Mouse (Mus musculus) kidney, postnatal 10 days (tissue): ENCODE measurements around the gene Ncor2.
A peak's percentile ranks its signal among the peaks of the same experiment; 100 is the strongest.

Experiments
- DNase-seq: peaks from one replicate; pipeline ENCODE4 v3.0.0; 2021; ENCODE audit warnings: mixed read lengths

Ncor2 gene

GRCm38 (mm10) chr5:125168101-125168500 is 10.9 kb downstream of the Ncor2 start:
- no peak for DNase-seq

GRCm38 (mm10) chr5:125167524-125167923 is 11.5 kb downstream of the Ncor2 start:
- no peak for DNase-seq

DNA sequence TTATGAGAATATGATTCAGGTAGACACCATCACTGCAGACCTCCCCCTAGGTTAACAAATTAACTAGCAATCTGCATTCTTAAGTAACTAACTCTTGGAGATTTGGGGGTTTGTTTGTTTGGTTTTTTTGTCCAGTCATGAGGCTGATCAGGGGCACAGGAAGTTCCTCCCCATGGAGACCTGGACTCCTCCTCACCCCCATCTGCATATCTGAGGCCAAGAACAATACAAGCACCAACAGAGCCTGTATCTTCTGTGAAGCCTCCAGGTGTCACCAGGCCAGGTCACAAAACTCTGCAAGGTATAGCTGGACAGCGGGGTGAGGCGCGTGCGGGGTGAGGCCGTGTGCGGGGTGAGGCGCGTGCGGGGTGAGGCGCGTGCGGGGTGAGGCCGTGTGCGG is 13.0 kb downstream of the Ncor2 start:
- DNase-seq: no peak

DNA sequence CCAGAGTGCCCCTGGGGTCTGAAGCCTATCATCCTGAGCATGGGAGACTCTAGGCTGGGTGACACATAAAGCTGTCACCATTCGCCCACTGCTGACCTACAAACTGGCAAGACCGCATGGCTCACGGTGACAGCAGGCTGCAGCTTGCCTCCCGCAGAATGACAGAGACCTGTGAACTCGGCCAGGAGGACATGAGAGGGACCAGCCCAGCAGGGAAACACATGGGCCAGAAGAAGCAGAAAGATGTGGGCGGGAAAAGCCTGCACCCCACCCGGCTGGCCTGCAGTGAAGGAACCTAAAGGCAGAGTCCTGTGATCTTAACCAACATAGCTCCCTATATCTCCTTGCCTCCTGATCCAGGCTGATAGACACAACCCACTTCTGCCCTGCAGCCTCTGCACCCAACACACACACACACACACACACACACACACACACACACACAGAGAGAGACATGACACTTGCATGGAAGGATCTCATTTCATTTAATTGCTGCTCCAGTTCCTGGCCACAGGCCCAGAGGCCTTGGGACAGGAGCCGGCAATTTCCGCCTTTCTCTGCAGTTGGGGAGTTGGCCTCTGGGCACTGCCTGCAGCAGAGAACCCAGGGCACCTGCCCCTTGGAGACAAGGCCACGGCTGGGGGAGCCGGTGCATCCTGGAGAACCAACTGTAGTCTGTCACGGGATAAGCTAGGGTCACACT is 14.4 kb downstream of the Ncor2 start:
- peak; percentile 92 for DNase-seq

DNA sequence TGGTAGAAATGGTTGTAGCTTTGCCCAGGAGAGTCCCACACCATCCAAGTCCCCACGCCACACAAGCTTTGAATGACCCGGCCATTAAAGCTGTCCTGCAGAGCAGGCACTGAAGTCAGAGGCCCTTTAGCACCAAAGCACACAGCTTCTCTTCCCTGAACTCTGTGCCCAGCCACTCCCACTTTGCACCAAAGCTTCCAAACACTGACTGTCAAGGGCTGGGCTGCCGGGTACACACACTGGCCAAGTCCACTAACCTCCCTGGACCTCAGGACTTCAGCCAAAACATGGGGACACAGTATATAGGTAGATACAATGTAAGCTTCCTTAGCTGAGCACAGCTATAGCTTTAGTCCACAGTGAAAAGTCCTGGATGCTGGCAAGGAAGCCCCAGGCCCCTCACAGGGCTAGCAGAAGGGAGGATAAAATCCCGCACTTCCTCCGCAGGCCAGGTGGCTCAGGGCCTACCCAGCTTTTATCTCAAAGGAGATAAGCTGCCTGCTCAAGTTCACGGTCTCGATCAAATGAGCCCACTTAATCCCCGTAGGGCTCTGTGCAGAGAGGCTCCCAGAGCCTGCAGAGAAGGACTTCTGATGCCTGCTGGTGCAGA is 15.5 kb downstream of the Ncor2 start:
- no peak for DNase-seq

DNA sequence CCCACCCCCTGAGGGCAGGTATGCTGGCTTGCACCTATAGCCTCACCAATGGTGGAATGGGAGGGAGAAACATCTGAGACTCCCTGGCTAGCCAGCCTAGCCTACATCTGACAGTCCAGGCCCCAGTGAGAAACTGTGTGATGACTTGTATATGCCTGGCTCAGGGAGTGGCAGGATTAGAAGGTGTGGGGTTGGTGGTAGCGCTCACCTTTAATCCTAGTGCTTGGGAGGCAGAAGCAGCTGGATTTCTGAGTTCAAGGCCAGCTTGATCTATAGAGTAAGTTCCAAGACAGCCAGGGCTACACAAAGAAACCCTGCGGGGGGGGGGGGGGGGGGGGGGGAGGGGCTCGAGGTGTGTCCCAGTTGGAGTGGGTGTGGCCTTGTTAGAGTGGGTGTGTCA is 16.6 kb downstream of the Ncor2 start:
- no peak for DNase-seq

DNA sequence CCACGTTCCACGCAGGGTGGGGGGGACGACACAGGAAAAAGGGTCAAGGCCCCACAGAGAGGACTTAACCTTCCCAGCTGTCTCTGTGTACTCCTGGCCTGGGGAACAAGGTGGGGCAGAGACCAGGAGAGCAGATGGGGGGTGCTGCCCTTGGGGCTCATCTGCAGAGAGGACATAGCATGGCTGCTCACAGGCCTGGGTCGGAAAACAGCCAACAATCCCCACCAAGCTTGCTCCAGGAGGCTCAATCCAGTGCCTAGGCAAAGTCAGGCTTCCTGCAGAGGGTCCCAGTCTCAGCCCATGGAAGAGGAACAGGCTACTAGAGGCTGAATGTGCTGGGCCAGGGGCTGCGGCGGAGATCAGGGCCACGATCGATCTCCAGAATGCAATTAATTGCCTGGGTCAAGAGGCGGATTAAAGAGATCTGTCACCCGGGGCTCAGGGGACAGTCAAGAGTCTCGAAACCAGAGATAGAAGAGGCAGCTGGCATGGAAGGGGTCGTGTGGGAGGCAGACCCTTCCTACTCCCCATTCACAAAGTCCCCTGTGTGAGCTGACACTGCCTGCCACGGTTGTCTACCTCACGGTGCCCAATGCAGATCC is 19.1 kb downstream of the Ncor2 start:
- DNase-seq: no peak

GRCm38 (mm10) chr5:125159293-125159692 is 19.7 kb downstream of the Ncor2 start:
- DNase-seq: peak; percentile 90

DNA sequence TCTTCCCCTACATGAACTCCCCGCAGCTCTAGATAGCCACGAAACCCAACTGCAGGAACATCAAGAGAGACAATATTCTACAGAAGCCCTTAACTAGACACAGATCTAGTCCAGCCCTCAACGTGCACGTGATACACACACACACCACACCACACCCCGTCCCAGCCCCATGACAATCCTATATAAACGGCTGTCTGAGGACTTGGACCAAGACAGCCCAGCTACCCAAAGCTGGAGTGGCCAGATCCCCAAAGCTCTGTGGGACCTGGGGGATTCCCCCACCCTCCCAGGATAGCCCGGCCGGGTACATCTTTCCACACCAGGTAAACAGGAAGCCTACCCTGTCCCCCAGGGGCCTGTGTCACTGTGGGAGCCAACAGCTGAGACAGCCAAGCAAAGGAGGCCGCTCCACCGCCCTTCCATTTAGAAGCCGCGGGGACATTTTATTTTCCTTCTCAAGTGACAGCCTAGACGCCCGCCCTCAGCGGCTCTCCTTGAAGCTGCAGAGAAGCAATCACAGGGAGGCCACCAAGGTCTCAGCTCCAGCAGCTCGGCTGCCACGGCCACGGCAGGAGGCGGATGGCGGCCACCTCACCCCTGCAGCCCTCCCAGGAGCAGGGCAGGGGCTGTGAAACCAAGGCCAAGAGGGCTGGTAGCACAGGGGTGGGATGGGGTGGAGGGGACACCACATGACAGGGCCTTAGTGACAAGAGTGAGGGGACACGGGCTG is 20.6 kb downstream of the Ncor2 start:
- DNase-seq: peak; percentile 75

GRCm38 (mm10) chr5:125157375-125158033 is 21.5 kb downstream of the Ncor2 start:
- no peak for DNase-seq

- DNase-seq: peak; percentile 51
Measured at GRCm38 (mm10) chr5:125156418-125157205, 22.4 kb downstream of the Ncor2 start.

DNA sequence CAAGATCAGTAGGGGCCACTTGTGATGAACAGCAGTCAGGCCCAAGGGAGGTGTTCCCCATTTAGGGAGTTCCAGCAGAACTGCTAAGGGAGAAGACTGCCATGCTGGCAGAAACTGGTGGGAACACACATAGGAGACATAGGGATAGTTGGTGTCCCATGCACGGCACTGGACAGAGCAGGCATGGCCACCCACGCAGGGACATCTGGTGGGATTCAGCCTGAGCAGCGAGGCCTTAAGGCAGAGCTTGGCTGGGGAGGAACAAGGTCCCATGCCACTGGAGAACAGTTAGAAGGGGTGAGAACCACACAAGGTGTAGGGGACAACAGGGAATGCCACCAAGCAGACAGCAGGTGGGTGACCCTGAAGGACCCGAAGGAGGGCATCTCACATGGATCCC is 23.6 kb downstream of the Ncor2 start:
- no peak for DNase-seq

DNA sequence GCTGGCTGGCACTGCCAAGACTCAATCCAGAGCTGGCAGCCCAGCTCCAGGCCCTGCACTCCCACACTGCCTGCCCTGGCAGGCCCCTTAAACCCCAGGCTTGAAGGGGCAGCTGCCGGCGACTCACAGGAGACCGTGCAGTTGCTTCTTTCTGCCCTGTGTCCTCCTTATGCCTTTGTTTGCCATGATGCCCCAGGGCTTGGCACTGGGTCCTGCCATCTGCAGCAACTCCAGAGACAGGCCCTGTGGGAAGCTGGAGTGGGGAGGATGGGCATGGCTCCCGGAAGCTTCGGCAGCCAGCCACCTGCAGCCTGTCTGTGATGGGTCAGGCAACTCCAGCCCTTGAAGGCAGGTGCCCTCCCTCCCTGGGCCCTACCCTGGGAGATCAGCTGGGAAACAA is 24.0 kb downstream of the Ncor2 start:
- DNase-seq: no peak

DNA sequence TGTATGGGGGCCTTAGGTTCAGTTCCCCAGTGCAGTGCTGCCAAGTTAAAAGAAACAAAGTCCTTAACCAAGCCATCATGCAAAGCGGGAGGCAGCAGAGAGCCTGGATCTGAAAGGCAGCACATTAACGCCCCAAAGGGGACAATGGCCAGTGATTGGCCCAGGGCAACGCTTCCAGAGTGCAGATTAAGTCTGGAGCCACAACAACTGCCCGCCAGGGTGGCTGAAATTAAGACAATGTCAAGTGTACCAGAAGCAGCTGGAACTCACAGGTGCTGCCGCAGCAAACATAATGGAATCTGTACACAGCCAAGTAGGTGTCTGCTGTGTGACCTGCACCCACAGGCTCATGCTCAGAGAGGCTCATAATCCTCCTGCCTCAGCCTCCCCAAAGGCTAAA is 24.8 kb downstream of the Ncor2 start:
- DNase-seq: no peak

- DNase-seq: no peak
Measured at GRCm38 (mm10) chr5:125153201-125153816, 25.7 kb downstream of the Ncor2 start.

DNA sequence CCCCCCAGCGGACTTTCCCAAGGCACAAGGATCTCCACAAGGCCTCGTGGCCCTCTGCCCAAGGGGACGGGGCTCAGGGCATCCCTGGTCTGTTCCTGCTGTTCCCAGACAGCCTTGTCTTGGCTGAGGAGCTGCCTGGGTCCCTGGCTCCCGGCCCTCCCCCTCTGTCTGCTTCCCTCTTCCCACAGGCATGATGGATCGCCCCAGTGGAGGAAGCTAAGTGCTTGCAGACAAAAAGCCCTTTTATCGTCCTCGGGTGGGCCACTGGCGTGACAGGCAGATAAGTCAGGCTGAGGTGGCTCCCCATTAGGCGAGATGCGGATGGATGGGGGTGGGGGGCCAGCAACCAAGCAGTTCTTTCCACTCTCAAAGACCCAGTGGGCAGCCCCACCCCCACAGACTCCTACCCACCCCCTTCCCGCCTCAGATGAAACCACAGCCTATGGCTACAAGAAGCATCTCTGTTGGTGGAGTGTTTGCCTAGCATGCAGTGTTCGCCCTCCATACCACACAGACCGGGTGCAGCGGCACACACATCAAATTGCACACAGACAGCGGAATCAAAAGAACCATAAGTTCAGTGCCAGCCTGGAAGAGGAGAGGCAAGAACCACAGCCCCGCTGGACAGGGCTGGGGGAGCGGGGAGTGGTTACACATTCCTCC is 27.0 kb downstream of the Ncor2 start:
- peak; percentile 86 for DNase-seq

GRCm38 (mm10) chr5:125150951-125151564 is 28.0 kb downstream of the Ncor2 start:
- peak; percentile 79 for DNase-seq

DNA sequence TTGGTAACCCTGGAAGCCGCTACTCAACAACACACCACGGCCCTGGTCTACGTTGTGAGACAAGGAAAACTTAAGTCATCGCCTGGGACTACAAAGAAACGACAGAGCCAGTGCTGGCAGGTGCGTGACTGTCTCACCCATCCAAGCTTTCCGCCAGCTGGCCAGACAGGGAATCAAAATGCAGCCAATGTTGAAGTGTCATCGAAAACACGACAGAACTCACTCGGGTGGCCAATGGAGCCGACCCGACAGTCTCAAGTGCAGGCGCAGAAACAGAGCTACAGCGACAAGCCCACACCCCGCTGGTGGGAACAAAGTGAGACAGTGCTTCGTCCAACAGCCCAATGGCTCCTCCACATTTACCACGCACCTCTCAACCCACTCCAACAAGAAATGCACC is 29.9 kb downstream of the Ncor2 start:
- no peak for DNase-seq

GRCm38 (mm10) chr5:125148686-125149085 is 30.3 kb downstream of the Ncor2 start:
- DNase-seq: peak; percentile 74

DNA sequence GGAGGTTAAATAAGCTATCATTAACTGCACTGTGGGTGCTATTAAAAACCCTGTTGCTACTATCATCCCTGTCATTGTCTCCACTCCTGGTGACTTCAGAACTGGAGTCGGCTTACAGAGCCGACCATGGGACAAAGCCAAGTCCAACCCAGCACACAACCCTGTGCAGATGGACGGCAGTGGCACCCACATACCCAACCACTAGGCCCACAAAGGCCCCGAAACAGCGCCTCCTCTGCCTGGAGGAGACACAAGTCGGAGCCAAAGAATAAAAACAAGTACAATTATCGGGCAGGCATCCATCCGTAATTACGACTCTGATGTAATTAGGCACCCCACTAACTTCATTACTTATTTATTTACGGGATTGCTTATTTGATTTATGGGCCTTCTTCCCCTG is 30.8 kb downstream of the Ncor2 start:
- peak; percentile 52 for DNase-seq

DNA sequence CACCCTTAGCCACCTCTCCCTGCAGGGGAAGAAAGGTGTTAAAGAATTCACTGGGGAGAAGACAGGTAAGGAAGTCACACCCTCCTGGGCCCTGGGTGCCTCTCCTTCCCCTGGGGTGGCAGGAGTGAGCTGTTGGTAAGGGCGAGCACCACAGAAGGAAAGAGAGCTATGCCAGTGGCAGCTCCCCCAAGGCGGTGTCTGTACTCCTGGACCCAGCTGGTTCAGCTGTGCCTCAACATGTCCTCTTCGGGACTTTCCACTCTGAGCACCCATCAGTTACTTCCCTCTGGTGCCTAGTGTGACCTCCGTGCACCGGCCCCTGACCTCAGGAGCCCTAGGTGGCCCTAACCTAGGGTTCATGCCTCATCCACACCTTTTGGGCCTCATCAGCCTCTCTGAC is 31.9 kb downstream of the Ncor2 start:
- DNase-seq: no peak
